Mouse (Mus musculus): ENCODE data around the gene Rcan2.

GRCm38 (mm10) chr17:43877425-43877824 is 76.3 kb downstream of the Rcan2 start:
- TF ChIP-seq CTCF (IDR thresholded peaks at IDR 0.05; ENCODE audit: low read depth, low read length) (no peak), POLR2A (IDR thresholded peaks at IDR 0.05; ENCODE audit: extremely low read depth, insufficient read depth, low read length) (no peak)
